Mouse (Mus musculus): ENCODE measurements around the gene Aox2.

GRCm38 (mm10) chr1:58410776-58411175, 132.7 kb downstream of the Aox2 start:
- TF ChIP-seq CTCF (IDR thresholded peaks at IDR 0.05; ENCODE audit: borderline replicate concordance, control insufficient read depth, extremely low read depth, insufficient read depth, low read length, poor library complexity) (no peak), POLR2A (IDR thresholded peaks at IDR 0.05; ENCODE audit: control insufficient read depth, extremely low read depth, insufficient read depth, low read length, poor library complexity) (no peak)

Measured in thymus, adult 2 months (tissue).